Mouse (Mus musculus): ENCODE results near the gene Ankrd11. TPM values are rescaled to one million over a fixed set of nuclear protein-coding genes. Genes with fewer than 3 reads are reported as not detected.

The Ankrd11 gene
- polyA plus RNA-seq, 1 experiment from 2014 or later, result 58.2 TPM

DNA sequence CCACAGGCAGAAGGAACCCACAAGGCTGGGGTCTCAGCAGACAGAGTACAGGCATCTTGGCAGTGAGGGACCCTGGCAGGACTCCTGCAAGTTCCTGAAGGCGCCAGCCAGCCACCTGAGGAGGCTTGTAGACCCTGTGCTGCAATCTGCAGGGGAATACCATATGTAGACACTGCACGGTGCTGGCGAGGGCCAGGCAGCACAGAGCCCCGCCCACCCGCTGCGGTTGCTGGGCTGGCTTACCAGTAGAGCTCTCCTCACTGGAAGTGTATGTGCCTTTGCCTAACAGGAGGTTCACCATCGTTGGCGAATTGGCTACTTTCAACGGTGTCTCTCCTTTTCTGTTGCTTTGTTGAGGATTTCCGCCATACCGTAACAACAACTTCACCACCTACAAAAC, 145.8 kb downstream of the Ankrd11 start:
- Histone ChIP-seq H3K27me3 (no peaks in the 10 kb centered on the region), H3K4me3 (no peak overlapping the region), H3K4me2 (no peak overlapping the region), H3K4me1 (replicated peaks) (no peaks in the 10 kb centered on the region), H3K9me3 (no peaks in the 10 kb centered on the region), H3K36me3 (peaks cover 85% of the 10 kb centered on the region), H3K27ac (replicated peaks) (no peak overlapping the region), H3K9ac (no peak overlapping the region)
- no peak for ATAC-seq (ENCODE audit: low read depth)
- WGBS, result 95% methylated on average over 11 of the region's 11 CpGs

DNA sequence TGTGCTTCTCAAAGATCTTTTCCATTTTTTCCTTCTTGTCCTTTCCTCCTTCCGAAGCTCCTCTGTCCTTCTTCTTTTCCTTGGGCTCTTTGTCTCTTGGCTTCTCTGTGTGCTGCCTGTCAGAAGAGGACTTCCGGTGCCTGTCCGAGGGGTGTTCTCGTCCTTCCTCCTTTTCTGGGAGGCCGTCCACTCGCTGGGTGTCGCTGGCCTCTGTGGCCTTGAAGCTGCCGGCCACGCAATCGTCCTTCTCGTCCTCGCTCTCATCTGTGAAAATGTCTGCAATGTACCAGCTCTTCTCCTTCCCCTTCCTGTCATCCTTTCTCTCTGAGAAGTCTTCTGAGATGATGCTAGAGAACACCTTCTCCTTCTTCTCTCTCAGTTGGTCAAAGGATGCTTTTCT, 148.6 kb downstream of the Ankrd11 start:
- Histone ChIP-seq H3K4me3 (no peak overlapping the region), H3K9me3 (no peaks in the 10 kb centered on the region), H3K9ac (0 out of 2 replicates have a peak overlapping the region, but pooled peaks have one; percentile 8), H3K27ac (replicated peaks) (no peak overlapping the region), H3K4me2 (no peak overlapping the region), H3K4me1 (replicated peaks) (no peaks in the 10 kb centered on the region), H3K27me3 (no peaks in the 10 kb centered on the region), H3K36me3 (peaks cover 97% of the 10 kb centered on the region)
- ATAC-seq (ENCODE audit: low read depth), result no peak
- WGBS, result 95% methylated on average over 12 of the region's 12 CpGs

DNA sequence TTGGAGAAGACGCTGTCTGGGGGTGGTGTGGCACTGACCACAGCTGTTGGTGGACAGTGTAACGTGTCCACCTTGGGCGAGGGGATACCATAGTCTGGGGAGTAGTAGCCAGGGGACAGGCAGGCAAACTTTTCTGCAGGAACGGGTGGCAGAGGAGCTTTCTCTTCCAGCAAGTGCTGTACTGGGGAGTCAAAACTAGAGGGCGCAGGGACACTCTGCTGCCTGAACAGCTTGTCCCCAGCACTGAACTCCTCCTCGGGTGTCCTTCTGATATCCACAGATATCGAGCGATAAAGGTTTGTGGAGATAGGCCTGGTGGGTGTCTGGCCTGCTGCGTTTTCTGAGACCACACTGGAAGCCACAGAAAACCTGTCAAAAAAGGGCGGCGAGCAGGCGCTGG, 150.6 kb downstream of the Ankrd11 start:
- H3K4me3 ChIP-seq, result no peak overlapping the region
- no peaks in the 10 kb centered on the region for H3K9me3 ChIP-seq
- WGBS, result 86% methylated on average over 12 of the region's 12 CpGs
- no peak overlapping the region for H3K9ac ChIP-seq
- no peaks in the 10 kb centered on the region for H3K27me3 ChIP-seq
- H3K4me1 ChIP-seq (replicated peaks), result no peaks in the 10 kb centered on the region
- H3K4me2 ChIP-seq, result no peak overlapping the region
- ATAC-seq (ENCODE audit: low read depth), result no peak
- peaks cover 97% of the 10 kb centered on the region for H3K36me3 ChIP-seq
- H3K27ac ChIP-seq (replicated peaks), result no peak overlapping the region

DNA sequence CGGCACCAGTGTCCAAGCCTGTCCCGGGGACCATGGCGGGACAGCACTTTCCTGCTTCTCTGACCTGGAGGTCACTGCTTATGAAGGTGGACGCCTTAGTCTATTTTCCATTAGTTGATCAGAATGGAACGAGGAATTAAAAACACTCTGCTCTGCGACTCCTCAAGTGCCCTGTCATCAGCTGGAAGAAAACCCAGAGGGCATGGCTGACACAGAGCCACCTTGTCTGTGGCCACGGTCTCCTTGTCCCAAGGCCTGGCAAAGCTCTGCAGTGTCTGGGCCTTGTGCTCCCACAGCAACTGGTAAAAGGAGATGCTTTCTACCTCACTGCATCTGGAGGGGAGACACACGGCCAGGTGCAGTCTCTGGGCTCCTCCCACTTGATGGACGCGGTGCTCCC, 158.4 kb downstream of the Ankrd11 start:
- WGBS, result 91% methylated on average over 10 of the region's 10 CpGs
- no peak for ATAC-seq (ENCODE audit: low read depth)
- no peak overlapping the region for H3K9ac ChIP-seq
- H3K4me2 ChIP-seq, result no peak overlapping the region
- H3K4me1 ChIP-seq (replicated peaks), result no peaks in the 10 kb centered on the region; the same call in 1 of the 2 replicates
- no peaks in the 10 kb centered on the region for H3K27me3 ChIP-seq
- no peak overlapping the region for H3K27ac ChIP-seq (replicated peaks)
- H3K9me3 ChIP-seq, result no peaks in the 10 kb centered on the region
- H3K4me3 ChIP-seq, result no peak overlapping the region
- peaks cover 71% of the 10 kb centered on the region for H3K36me3 ChIP-seq

DNA sequence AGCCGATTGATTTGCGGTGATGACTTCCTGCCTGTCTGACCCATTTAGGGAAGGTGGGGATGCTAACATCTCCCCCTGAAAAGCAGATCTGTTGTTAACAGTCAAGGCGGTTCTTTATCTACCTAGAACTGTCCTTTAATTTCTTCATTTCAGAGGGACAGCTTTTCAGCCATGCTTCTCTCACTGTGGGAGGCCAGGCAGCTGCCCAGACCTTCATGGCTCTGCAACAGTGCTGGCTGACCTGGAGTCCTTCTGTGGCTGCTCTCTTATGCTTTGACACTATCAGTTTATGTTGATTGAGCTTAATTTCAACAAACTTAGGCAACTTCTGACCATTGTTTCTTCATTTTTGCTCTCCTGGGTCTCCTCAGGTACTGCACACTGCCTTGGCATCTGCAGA, 161.8 kb downstream of the Ankrd11 start:
- no peak overlapping the region for H3K4me2 ChIP-seq
- no peaks in the 10 kb centered on the region; the same call in 1 of the 2 replicates for H3K4me1 ChIP-seq (replicated peaks)
- H3K9me3 ChIP-seq, result no peaks in the 10 kb centered on the region
- WGBS, result 34% methylated on average over 3 of the region's 3 CpGs
- ATAC-seq (ENCODE audit: low read depth), result no peak
- H3K9ac ChIP-seq, result no peak overlapping the region
- no peak overlapping the region for H3K27ac ChIP-seq (replicated peaks)
- H3K36me3 ChIP-seq, result peaks cover 37% of the 10 kb centered on the region
- H3K4me3 ChIP-seq, result no peak overlapping the region
- H3K27me3 ChIP-seq, result no peaks in the 10 kb centered on the region

DNA sequence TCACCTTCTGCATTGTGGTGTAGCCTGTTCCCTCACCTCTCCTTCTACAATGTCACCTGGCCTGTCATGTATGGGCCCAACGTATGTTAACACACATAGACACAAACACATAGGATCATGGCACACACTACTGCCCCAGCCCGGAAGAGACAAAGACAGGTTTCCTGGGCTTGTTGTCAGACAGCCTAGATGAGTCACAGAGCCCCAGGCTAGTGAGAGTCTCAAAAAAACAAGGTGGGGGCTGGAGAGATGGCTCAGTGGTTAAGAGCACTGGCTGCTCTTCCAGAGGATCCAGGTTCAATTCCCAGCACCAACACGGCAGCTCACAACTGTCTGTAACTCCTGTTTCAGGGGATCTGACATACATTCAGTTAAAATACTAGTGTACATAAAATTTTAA, 163.8 kb downstream of the Ankrd11 start:
- no peak for ATAC-seq (ENCODE audit: low read depth)
- no peak overlapping the region for H3K4me2 ChIP-seq
- H3K9ac ChIP-seq, result no peak overlapping the region
- H3K4me1 ChIP-seq (replicated peaks), result no peaks in the 10 kb centered on the region; the same call in 1 of the 2 replicates
- no peaks in the 10 kb centered on the region for H3K9me3 ChIP-seq
- H3K36me3 ChIP-seq, result peaks cover 17% of the 10 kb centered on the region
- no peak overlapping the region for H3K4me3 ChIP-seq
- 90% methylated on average over 3 of the region's 3 CpGs for WGBS
- H3K27me3 ChIP-seq, result no peaks in the 10 kb centered on the region
- no peak overlapping the region for H3K27ac ChIP-seq (replicated peaks)

DNA sequence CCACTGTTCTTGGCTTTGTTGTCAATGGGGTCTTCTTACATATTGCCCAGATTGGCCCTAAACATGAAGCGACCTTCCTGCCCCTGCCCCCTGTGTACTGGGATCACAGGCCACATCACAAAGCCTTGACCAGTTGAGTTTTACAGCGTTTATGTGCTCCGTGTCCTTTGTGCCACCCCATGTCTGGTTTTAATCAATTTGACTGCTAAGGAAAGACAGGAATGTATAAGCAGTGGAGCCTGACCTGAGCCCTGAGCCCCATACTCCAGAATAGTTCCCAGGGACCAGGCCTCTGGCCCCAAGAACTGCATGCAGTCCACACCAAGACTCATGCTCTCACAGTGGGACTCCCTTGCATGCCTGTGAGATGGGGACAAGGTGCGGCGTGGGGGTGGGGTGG, 166.9 kb downstream of the Ankrd11 start:
- no peaks in the 10 kb centered on the region for H3K27me3 ChIP-seq
- no peak for ATAC-seq (ENCODE audit: low read depth)
- no peaks in the 10 kb centered on the region for H3K9me3 ChIP-seq
- peaks cover 5% of the 10 kb centered on the region; the same call in 1 of the 2 replicates for H3K4me1 ChIP-seq (replicated peaks)
- WGBS, result 67% methylated on average over 5 of the region's 5 CpGs
- no peak overlapping the region for H3K4me2 ChIP-seq
- H3K9ac ChIP-seq, result no peak overlapping the region
- no peak overlapping the region for H3K4me3 ChIP-seq
- H3K27ac ChIP-seq (replicated peaks), result no peak overlapping the region
- no peaks in the 10 kb centered on the region for H3K36me3 ChIP-seq

DNA sequence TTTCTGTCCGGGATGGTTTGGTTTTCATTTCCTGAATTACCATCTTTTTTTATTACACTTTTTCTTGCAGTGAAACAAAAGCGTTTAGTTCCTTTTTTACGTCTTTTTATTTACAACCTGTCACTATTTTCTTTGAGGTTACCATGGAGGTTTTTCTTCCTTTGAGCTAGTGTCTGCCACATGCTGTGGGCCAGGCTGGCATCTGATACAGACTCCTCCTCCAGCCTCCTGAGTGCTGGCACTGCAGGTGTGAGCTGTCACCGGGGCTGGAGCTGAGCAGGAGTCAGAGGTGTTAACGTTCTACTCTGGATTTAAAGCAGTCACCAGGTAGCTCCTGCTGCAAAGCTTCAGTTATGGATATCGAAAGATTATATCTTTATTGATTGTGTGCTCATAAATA, 168.9 kb downstream of the Ankrd11 start:
- H3K4me2 ChIP-seq, result no peak overlapping the region
- no peaks in the 10 kb centered on the region for H3K36me3 ChIP-seq
- peaks cover 6% of the 10 kb centered on the region; the same call in 1 of the 2 replicates for H3K4me1 ChIP-seq (replicated peaks)
- no peak overlapping the region for H3K27ac ChIP-seq (replicated peaks)
- no peaks in the 10 kb centered on the region for H3K27me3 ChIP-seq
- ATAC-seq (ENCODE audit: low read depth), result no peak
- no peak overlapping the region for H3K4me3 ChIP-seq
- WGBS, result 31% methylated on average over 6 of the region's 6 CpGs
- H3K9ac ChIP-seq, result no peak overlapping the region
- no peaks in the 10 kb centered on the region for H3K9me3 ChIP-seq

DNA sequence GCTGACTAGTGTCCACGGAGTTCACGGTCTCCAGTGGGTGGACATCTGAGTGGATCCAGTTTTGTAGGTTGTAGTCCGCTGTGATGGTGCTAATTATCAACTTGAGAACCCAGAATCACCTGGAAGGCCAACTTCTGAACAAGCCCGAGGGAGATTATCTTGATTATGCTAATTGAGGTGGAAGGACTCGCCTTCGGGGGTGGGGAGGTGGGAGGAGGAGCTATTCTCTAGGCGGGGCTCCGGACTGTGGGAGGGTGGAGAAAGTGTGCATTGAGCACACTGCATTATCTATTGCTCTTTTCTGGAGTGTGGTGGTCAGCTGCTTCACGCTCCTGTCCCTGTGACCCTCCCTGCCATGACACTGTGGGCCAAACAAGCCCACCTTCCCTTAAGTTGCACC, 170.4 kb downstream of the Ankrd11 start:
- WGBS, result 76% methylated on average over 9 of the region's 9 CpGs
- no peaks in the 10 kb centered on the region for H3K9me3 ChIP-seq
- H3K36me3 ChIP-seq, result no peaks in the 10 kb centered on the region
- no peak overlapping the region for H3K27ac ChIP-seq (replicated peaks)
- ATAC-seq (ENCODE audit: low read depth), result no peak
- peaks cover 6% of the 10 kb centered on the region; the same call in 1 of the 2 replicates for H3K4me1 ChIP-seq (replicated peaks)
- H3K27me3 ChIP-seq, result no peaks in the 10 kb centered on the region
- H3K4me3 ChIP-seq, result no peak overlapping the region
- H3K9ac ChIP-seq, result no peak overlapping the region
- no peak overlapping the region for H3K4me2 ChIP-seq

DNA sequence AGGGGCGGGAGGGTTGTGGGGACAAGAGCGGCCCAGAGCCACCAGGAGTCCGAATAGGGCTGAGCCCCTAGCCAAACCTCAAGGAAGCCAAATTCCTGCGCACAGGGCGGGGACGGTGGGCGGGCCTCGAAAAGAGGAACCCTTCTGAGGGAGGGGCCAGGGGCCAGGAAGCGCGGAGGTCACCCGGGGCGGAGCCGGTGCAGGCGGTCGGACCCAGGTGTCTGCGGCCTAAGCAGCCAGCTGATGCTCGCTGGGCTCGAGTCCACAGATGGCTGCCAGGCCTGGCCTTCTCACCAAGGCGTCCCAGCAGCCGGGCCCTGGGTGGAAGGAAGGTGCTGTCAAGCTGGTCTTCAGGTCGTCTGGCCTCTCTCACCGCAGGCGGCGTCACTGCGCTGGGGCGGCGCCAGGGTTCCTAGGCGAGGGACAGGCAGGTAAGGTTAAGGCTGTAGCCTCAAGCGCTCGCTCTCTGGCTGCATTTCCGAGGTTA, 171.7 kb downstream of the Ankrd11 start:
- H3K27ac ChIP-seq (replicated peaks), result no peak overlapping the region
- H3K4me2 ChIP-seq, result peak overlapping the region; percentile 20
- no peak overlapping the region for H3K4me3 ChIP-seq
- WGBS, result 14% methylated on average over 31 of the region's 31 CpGs
- H3K36me3 ChIP-seq, result no peaks in the 10 kb centered on the region
- ATAC-seq (ENCODE audit: low read depth), result no peak
- no peaks in the 10 kb centered on the region for H3K27me3 ChIP-seq
- peaks cover 6% of the 10 kb centered on the region; the same call in 1 of the 2 replicates for H3K4me1 ChIP-seq (replicated peaks)
- H3K9me3 ChIP-seq, result peaks cover 4% of the 10 kb centered on the region; the same call in 1 of the 2 replicates
- no peak overlapping the region for H3K9ac ChIP-seq

DNA sequence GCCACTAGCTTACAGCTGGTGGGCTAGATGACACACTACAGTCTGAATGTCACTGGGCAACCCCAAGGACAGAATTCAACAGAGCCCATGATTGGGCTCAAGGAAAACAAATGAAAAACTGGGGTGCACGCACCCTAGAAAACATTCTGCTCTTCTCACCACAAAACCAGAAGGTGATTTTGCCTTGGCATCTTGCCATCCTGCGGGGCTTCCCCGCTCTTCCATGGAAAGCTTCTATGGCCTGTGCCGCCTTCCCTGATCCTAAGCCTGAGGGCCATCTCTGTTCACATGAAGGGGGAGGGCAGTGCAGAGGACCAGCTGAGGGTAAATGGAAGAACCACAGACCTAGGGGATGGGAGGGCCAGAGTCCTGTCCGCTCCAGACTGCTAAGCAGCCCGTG, 174.1 kb downstream of the Ankrd11 start:
- Histone ChIP-seq H3K4me1 (replicated peaks) (peaks cover 18% of the 10 kb centered on the region), H3K4me2 (no peak overlapping the region), H3K27ac (replicated peaks) (no peak overlapping the region), H3K4me3 (no peak overlapping the region), H3K9ac (no peak overlapping the region), H3K27me3 (no peaks in the 10 kb centered on the region), H3K36me3 (no peaks in the 10 kb centered on the region), H3K9me3 (peaks cover 15% of the 10 kb centered on the region; the same call in 1 of the 2 replicates)
- 80% methylated on average over 6 of the region's 6 CpGs for WGBS
- ATAC-seq (ENCODE audit: low read depth), result no peak

DNA sequence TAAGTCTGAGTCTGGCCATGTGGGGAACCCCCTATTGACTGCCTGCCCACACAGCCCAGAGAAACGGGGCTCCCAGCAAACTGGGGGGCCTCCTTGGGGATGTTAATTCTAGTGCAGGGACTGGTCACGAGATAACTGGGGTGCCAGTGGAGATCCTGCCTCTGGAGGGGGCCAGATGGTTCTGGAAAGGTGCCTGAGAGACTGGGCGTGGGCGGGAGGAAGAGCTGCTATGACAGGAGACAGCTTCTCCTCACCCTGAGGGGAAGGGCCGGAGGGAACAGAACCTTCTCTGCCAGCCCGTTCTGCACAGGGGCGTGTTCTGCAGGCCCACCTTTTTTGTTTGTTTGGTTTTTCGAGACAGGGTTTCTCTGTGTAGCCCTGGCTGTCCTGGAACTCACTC, 175.8 kb downstream of the Ankrd11 start:
- 85% methylated on average over 8 of the region's 8 CpGs for WGBS
- Histone ChIP-seq H3K4me1 (replicated peaks) (peaks cover 18% of the 10 kb centered on the region), H3K36me3 (no peaks in the 10 kb centered on the region), H3K9me3 (peaks cover 15% of the 10 kb centered on the region; the same call in 1 of the 2 replicates), H3K4me2 (no peak overlapping the region), H3K9ac (no peak overlapping the region), H3K4me3 (no peak overlapping the region), H3K27ac (replicated peaks) (no peak overlapping the region), H3K27me3 (no peaks in the 10 kb centered on the region)
- no peak for ATAC-seq (ENCODE audit: low read depth)

DNA sequence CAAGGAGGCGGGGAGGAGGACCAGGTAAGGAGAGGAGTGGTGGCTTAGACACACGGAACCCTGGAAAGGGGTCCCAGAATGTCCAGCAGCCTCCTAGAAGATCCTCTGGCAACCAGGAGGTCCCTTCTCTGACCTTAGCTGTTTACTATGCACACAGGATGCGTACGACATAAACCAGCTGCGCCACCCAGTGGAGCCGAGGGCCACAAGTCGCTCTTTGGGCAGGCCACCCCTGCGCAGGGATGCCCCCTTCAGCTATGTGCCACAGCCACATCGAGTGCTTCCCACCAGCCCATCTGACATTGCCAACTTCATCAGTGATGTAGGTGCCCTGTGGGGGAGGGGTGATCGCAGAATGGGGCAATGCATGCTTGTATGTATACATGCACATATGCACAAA, 176.6 kb downstream of the Ankrd11 start:
- Histone ChIP-seq H3K27me3 (no peaks in the 10 kb centered on the region), H3K27ac (replicated peaks) (no peak overlapping the region), H3K4me2 (peak overlapping the region; percentile 52), H3K36me3 (no peaks in the 10 kb centered on the region), H3K4me1 (replicated peaks) (peaks cover 15% of the 10 kb centered on the region), H3K9ac (peak overlapping the region; percentile 47; the same call in 1 of the 2 replicates), H3K9me3 (peaks cover 15% of the 10 kb centered on the region; the same call in 1 of the 2 replicates), H3K4me3 (peak overlapping the region; percentile 29)
- 51% methylated on average over 10 of the region's 10 CpGs for WGBS
- no peak for ATAC-seq (ENCODE audit: low read depth)
